Mouse (Mus musculus) CH12.LX (cell line): ENCODE data around the gene Krtap4-8. TPM values are rescaled to one million over a fixed set of nuclear protein-coding genes. Genes with fewer than 3 reads are reported as not detected.
"Not testable (repeated sequence)": the region's sequence is repeated elsewhere in the genome, so short reads cannot be mapped to it uniquely, and the experiment has no call there.

Source experiments
- DNase-seq: peaks from one replicate; pipeline ENCODE4 v3.0.0-alpha.2; 2013; ENCODE audit errors: extremely low read depth
- H3K27ac ChIP-seq: 2 replicates; pipeline ENCODE4 v1.5.1; 2012; ENCODE audit warnings: low read depth, mild to moderate bottlenecking, control low read depth, moderate library complexity; ENCODE audit not compliant: insufficient read depth
- H3K27me3 ChIP-seq: replicated peaks from 2 replicates; pipeline ENCODE3; 2012; ENCODE audit warnings: inconsistent platforms
- H3K36me3 ChIP-seq, 2 experiments: replicated peaks in 1 of 2; 2 replicates each; pipeline versions ENCODE3 to v1.6.1; 2012; ENCODE audit warnings: inconsistent platforms in 1 of 2, low read length in 1 of 2, mild to moderate bottlenecking in 1 of 2, mixed read lengths in 1 of 2, moderate library complexity in 1 of 2; ENCODE audit not compliant: control insufficient read depth in 1 of 2, insufficient read depth in 1 of 2
- H3K4me1 ChIP-seq, 2 experiments: 2 replicates each; pipeline ENCODE4 v1.6.1; 2012; ENCODE audit warnings: inconsistent platforms in 1 of 2, moderate library complexity in 1 of 2; ENCODE audit not compliant: insufficient read depth in 2 of 2, control insufficient read depth in 1 of 2
- H3K4me2 ChIP-seq: 2 replicates; pipeline ENCODE4 v1.6.1; 2012; ENCODE audit warnings: low read depth, mild to moderate bottlenecking, control low read depth; ENCODE audit not compliant: poor library complexity, insufficient read depth, severe bottlenecking
- H3K4me3 ChIP-seq, 3 experiments: fragments of 150-350 bp in 1 of 3; sonication (generic) in 1 of 3; replicated peaks in 1 of 3; 2 replicates each; pipeline versions ENCODE3 to v1.5.1; 2011 to 2012; ENCODE audit warnings: low read depth in 2 of 3, low read length in 2 of 3, mild to moderate bottlenecking in 2 of 3, moderate library complexity in 2 of 3, control low read depth in 1 of 3, improper control_type of control experiment in 1 of 3, inconsistent platforms in 1 of 3, mixed read lengths in 1 of 3; ENCODE audit not compliant: poor library complexity in 1 of 3
- H3K79me2 ChIP-seq: replicated peaks from 2 replicates; pipeline ENCODE4 v1.6.1; 2012; ENCODE audit warnings: mild to moderate bottlenecking, moderate library complexity; ENCODE audit not compliant: control insufficient read depth, poor library complexity, insufficient read depth, severe bottlenecking; ENCODE audit errors: extremely low read depth
- H3K9ac ChIP-seq: 2 replicates; pipeline ENCODE4 v1.6.1; 2012; ENCODE audit warnings: low read depth, mild to moderate bottlenecking, control low read depth, moderate library complexity; ENCODE audit not compliant: insufficient read depth
- H3K9me3 ChIP-seq: replicated peaks from 2 replicates; pipeline ENCODE3; 2012; ENCODE audit warnings: low read length, inconsistent platforms, mixed read lengths
- CHD1 ChIP-seq: IDR thresholded peaks from 2 replicates; pipeline ENCODE4 v1.6.1; 2012; ENCODE audit warnings: low read depth, low read length, improper control_type of control experiment, inconsistent platforms
- ELF1 ChIP-seq: IDR thresholded peaks from 2 replicates; pipeline ENCODE4 v1.6.1; 2014; ENCODE audit warnings: low read depth, mild to moderate bottlenecking, inconsistent platforms, low read length, improper control_type of control experiment
- GABPA ChIP-seq: IDR thresholded peaks from 2 replicates; pipeline ENCODE4 v1.6.1; 2012; ENCODE audit warnings: low read depth, low read length, improper control_type of control experiment, inconsistent platforms; ENCODE audit not compliant: insufficient replicate concordance
- JUN ChIP-seq: IDR thresholded peaks from 2 replicates; pipeline ENCODE4 v1.6.1; 2011; ENCODE audit warnings: low read depth, mild to moderate bottlenecking, low read length, improper control_type of control experiment, moderate library complexity; ENCODE audit not compliant: insufficient read depth
- MAFK ChIP-seq: IDR thresholded peaks from 2 replicates; pipeline ENCODE4 v1.6.1; 2011; ENCODE audit warnings: low read length, improper control_type of control experiment; ENCODE audit not compliant: insufficient replicate concordance
- MXI1 ChIP-seq: IDR thresholded peaks from 2 replicates; pipeline ENCODE4 v1.6.1; 2011; ENCODE audit warnings: mild to moderate bottlenecking, low read depth, low read length, improper control_type of control experiment
- POLR2A ChIP-seq: IDR thresholded peaks from 2 replicates; pipeline ENCODE4 v1.6.1; 2011; ENCODE audit warnings: low read depth, mild to moderate bottlenecking, improper control_type of control experiment, low read length
- RAD21 ChIP-seq: IDR thresholded peaks from 2 replicates; pipeline ENCODE4 v1.6.1; 2011; ENCODE audit warnings: low read depth, mild to moderate bottlenecking, low read length, improper control_type of control experiment, moderate library complexity
- TBP ChIP-seq: conservative IDR thresholded peaks from 2 replicates; pipeline ENCODE4 v1.6.1; 2011; ENCODE audit warnings: low read depth, low read length, improper control_type of control experiment
- USF1 ChIP-seq: IDR thresholded peaks from 2 replicates; pipeline ENCODE4 v1.6.1; 2014; ENCODE audit warnings: low read depth, mild to moderate bottlenecking, inconsistent platforms, low read length, improper control_type of control experiment
- dilution Hi-C: fragments of 300-500 bp; cut with MboI; formaldehyde crosslinking; loops from 2 replicates; pipeline ENCODE4 v1.14.3; 2020; ENCODE audit warnings: low sequenced_read_pairs; ENCODE audit not compliant: extremely low pct_unique_long_range_greater_than_20kb, extremely low pct_ligation_motif_present
- in situ Hi-C: fragments of 300-500 bp; cut with MboI; formaldehyde crosslinking; loops from 3 replicates; pipeline ENCODE4 v1.14.3; 2019; ENCODE audit warnings: low sequenced_read_pairs, low pct_ligation_motif_present, low pct_unique_long_range_greater_than_20kb, mixed read lengths
- polyA plus RNA-seq: library from polyadenylated mRNA; unstranded; fragments of >175 nt; gene quantifications from 2 replicates; pipeline ENCODE4 v1.2.1, GENCODE M21; 2012; ENCODE audit warnings: low read depth; ENCODE audit not compliant: insufficient read length
- total RNA-seq, 2 experiments: library from RNA; depleted of rRNA; stranded (reverse); fragments of 300-350 nt in 1 of 2; fragments of >200 nt in 1 of 2; gene quantifications; 2 replicates each; pipeline ENCODE4 v1.2.3; 2012 to 2014

Gene Krtap4-8
- total and polyA plus RNA-seq, 3 experiments = not detected

DNA sequence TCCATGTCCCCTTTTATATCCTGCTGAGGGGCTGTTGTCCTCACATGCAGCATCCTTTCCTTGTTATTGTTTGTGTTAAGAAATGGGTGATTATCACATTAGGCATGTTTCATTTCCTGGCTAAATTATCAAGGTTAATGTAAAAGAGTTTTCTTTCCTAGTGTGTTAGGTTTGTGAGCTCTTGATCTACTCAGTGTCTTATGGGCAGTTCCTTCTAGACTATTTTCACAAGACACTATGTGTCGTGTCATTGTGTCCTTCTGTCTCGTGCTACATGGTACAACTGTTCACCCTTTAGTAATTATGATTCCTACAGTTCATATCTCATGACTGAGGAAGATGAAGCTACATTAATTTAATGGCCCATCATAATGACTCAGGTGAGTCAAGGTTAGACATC is 12.9 kb upstream of the Krtap4-8 start, which contains the start of gene Gm11596:
Gene Gm11596 (minus strand): TSS at position 101 of the 400 bp plus-strand sequence.
- no peak for TF ChIP-seq ELF1
- no peak for TF ChIP-seq GABPA
- no peak for TF ChIP-seq MXI1
- no peak for TF ChIP-seq POLR2A
- no peak for TF ChIP-seq CHD1
- no peak for TF ChIP-seq RAD21
- no peak for TF ChIP-seq USF1
- TF ChIP-seq MAFK = no peak
- TF ChIP-seq JUN = no peak
- no peak for DNase-seq
- no peaks in the 10 kb centered on the region for H3K9me3 ChIP-seq
- no peak within 1 kb of the TSS for H3K4me2 ChIP-seq
- H3K79me2 ChIP-seq = no peaks in the 10 kb centered on the region
- no peak within 1 kb of the TSS for H3K4me3 ChIP-seq
- H3K27ac ChIP-seq = no peak within 1 kb of the TSS
- H3K27me3 ChIP-seq = peaks cover 57% of the 10 kb centered on the region
- H3K9ac ChIP-seq = no peak within 1 kb of the TSS
- dilution Hi-C loops (no loop called here), in situ Hi-C loops (no loop called here)
- no peaks in the 10 kb centered on the region for H3K4me1 ChIP-seq
- H3K36me3 ChIP-seq = no peaks in the 10 kb centered on the region

DNA sequence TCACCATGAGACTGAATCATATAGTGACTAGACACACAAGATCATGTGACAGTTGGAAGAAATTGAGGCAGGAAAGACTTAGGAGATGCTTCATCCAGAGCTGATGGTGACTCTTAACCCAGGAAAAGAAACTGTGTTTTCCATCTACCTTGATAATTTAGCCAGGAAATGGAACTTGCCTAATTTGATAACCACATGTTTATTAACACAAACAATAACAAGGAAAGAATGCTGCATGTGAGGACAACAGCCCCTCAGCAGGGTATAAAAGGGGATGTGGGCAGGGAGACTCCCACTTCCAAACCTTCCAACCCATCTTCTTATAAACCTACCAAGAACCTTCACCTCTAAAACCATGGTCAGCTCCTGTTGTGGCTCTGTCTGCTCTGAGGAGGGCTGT is 4.4 kb upstream of the Krtap4-8 start, which contains the start of gene Krtap4-9:
Gene Krtap4-9 (plus strand): TSS at position 301 of the 400 bp plus-strand sequence.
- in situ Hi-C loops, H3K4me1 ChIP-seq, DNase-seq, H3K36me3 ChIP-seq, H3K27ac ChIP-seq, H3K4me3 ChIP-seq, H3K9me3 ChIP-seq, dilution Hi-C loops, H3K4me2 ChIP-seq, H3K9ac ChIP-seq, H3K79me2 ChIP-seq: not testable (repeated sequence)
- peaks cover 63% of the 10 kb centered on the region for H3K27me3 ChIP-seq

DNA sequence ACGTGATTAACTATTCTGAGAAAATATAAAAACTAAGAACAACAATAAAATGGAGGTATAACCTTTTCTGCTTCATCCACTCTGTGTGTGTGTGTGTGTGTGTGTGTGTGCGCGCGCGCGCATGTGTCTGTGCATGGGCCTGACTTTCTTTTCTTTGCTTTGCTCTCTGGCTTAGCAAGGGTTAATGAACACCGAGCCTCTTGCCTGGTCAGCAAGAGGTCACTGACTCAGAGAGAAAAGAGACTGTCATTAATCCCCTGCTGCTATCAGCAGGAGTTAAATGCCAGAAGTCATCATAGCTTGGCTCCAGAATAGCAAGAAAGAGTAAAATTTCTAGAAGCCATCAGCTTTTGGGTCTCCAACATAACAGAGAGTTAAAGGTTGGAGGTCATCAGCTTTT is 2.1 kb downstream of the Krtap4-8 start:
- in situ Hi-C loops = no loop called here
- DNase-seq = no peak

DNA sequence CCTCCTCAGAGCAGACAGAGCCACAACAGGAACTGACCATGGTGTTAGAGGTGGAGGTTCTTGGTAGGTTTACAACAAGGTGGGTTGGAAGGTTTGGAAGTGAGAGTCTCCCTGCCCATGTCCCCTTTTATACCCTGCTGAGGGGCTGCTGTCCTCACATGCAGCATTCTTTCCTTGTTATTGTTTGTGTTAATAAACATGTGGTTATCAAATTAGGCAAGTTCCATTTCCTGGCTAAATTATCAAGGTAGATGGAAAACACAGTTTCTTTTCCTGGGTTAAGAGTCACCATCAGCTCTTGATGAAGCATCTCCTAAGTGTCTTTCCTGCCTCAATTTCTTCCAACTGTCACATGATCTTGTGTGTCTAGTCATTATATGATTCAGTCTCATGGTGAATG is 7.7 kb downstream of the Krtap4-8 start, which contains the start of gene Gm11595:
Gene Gm11595 (minus strand): TSS at position 101 of the 400 bp plus-strand sequence.
- H3K9me3 ChIP-seq, DNase-seq, H3K79me2 ChIP-seq, H3K9ac ChIP-seq, H3K36me3 ChIP-seq, in situ Hi-C loops, H3K4me2 ChIP-seq, H3K4me1 ChIP-seq, H3K4me3 ChIP-seq, dilution Hi-C loops, H3K27ac ChIP-seq: not testable (repeated sequence)
- H3K27me3 ChIP-seq = peaks cover 69% of the 10 kb centered on the region

More for the DNA sequence above, 2.1 kb downstream of the Krtap4-8 start:
- no peak overlapping the region for H3K9ac ChIP-seq
- H3K36me3 ChIP-seq = no peaks in the 10 kb centered on the region
- no peaks in the 10 kb centered on the region for H3K79me2 ChIP-seq
- no peak overlapping the region for H3K27ac ChIP-seq
- H3K9me3 ChIP-seq = no peaks in the 10 kb centered on the region
- H3K4me1 ChIP-seq = no peaks in the 10 kb centered on the region
- no peak overlapping the region for H3K4me3 ChIP-seq
- H3K4me2 ChIP-seq = no peak overlapping the region
- H3K27me3 ChIP-seq = peaks cover 77% of the 10 kb centered on the region
- no peak for TF ChIP-seq TBP
- TF ChIP-seq, all 38 proteins: peak for 0
- dilution Hi-C loops = no loop called here
